Mouse (Mus musculus): Measurements from ENCODE around the gene Higd2a.

Higd2a gene

GRCm38 (mm10) chr13:54589996-54590951, at the start of gene Higd2a, which contains the start of gene Nop16:
Gene Higd2a (plus strand): TSS chr13:54590207.
Gene Nop16 (minus strand): TSS chr13:54590090.
- peak; percentile 99 for DNase-seq (ENCODE audit: low read depth, low spot score)

GRCm38 (mm10) chr13:54548036-54548435, 42.0 kb upstream of the Higd2a start:
- no peak for DNase-seq (ENCODE audit: low read depth, low spot score)

- no peak for DNase-seq (ENCODE audit: low read depth, low spot score)
Observed at GRCm38 (mm10) chr13:54556176-54556575, 33.8 kb upstream of the Higd2a start.

- no peak for DNase-seq (ENCODE audit: low read depth, low spot score)
Observed at GRCm38 (mm10) chr13:54556796-54557195, 33.2 kb upstream of the Higd2a start.

- DNase-seq (ENCODE audit: low read depth, low spot score), result no peak
Observed at GRCm38 (mm10) chr13:54557652-54558051, 32.4 kb upstream of the Higd2a start.

- DNase-seq (ENCODE audit: low read depth, low spot score), result no peak
Observed at GRCm38 (mm10) chr13:54559656-54560055, 30.4 kb upstream of the Higd2a start.

- no peak for DNase-seq (ENCODE audit: low read depth, low spot score)
Observed at GRCm38 (mm10) chr13:54560608-54561007, 29.4 kb upstream of the Higd2a start.

- DNase-seq (ENCODE audit: low read depth, low spot score), result no peak
Observed at GRCm38 (mm10) chr13:54562562-54562961, 27.4 kb upstream of the Higd2a start.

- no peak for DNase-seq (ENCODE audit: low read depth, low spot score)
Observed at GRCm38 (mm10) chr13:54564232-54565200, 25.5 kb upstream of the Higd2a start.

- DNase-seq (ENCODE audit: low read depth, low spot score), result peak; percentile 84
Observed at GRCm38 (mm10) chr13:54565201-54565581, 24.8 kb upstream of the Higd2a start, which contains the start of gene 4833439L19Rik. Gene 4833439L19Rik (minus strand): TSS chr13:54565435.

- no peak for DNase-seq (ENCODE audit: low read depth, low spot score)
Observed at GRCm38 (mm10) chr13:54565594-54566345, 24.2 kb upstream of the Higd2a start.

GRCm38 (mm10) chr13:54568380-54568779, 21.6 kb upstream of the Higd2a start:
- DNase-seq (ENCODE audit: low read depth, low spot score), result no peak

GRCm38 (mm10) chr13:54569282-54569681, 20.7 kb upstream of the Higd2a start:
- no peak for DNase-seq (ENCODE audit: low read depth, low spot score)

- no peak for DNase-seq (ENCODE audit: low read depth, low spot score)
Observed at GRCm38 (mm10) chr13:54570736-54571135, 19.3 kb upstream of the Higd2a start.

- DNase-seq (ENCODE audit: low read depth, low spot score), result no peak
Observed at GRCm38 (mm10) chr13:54571637-54572036, 18.4 kb upstream of the Higd2a start.

GRCm38 (mm10) chr13:54572621-54573020, 17.4 kb upstream of the Higd2a start:
- DNase-seq (ENCODE audit: low read depth, low spot score), result no peak

- DNase-seq (ENCODE audit: low read depth, low spot score), result no peak
Observed at GRCm38 (mm10) chr13:54574854-54575481, 15.0 kb upstream of the Higd2a start, which contains the start of gene Arl10. Gene Arl10 (plus strand): TSS chr13:54575015.

GRCm38 (mm10) chr13:54575489-54575888, 14.5 kb upstream of the Higd2a start:
- no peak for DNase-seq (ENCODE audit: low read depth, low spot score)

GRCm38 (mm10) chr13:54577652-54578507, 12.1 kb upstream of the Higd2a start:
- DNase-seq (ENCODE audit: low read depth, low spot score), result no peak

GRCm38 (mm10) chr13:54581385-54581784, 8.6 kb upstream of the Higd2a start:
- DNase-seq (ENCODE audit: low read depth, low spot score), result no peak
